Mouse (Mus musculus): ENCODE data around the gene Olfr545. TPM values are rescaled to one million over a fixed set of nuclear protein-coding genes. Genes with fewer than 3 reads are reported as not detected.
"Not testable (repeated sequence)": the region's sequence is repeated elsewhere in the genome, so short reads cannot be mapped to it uniquely, and the experiment has no call there.

Olfr545 gene
- total RNA-seq (2017) = not detected in 2 replicates

DNA sequence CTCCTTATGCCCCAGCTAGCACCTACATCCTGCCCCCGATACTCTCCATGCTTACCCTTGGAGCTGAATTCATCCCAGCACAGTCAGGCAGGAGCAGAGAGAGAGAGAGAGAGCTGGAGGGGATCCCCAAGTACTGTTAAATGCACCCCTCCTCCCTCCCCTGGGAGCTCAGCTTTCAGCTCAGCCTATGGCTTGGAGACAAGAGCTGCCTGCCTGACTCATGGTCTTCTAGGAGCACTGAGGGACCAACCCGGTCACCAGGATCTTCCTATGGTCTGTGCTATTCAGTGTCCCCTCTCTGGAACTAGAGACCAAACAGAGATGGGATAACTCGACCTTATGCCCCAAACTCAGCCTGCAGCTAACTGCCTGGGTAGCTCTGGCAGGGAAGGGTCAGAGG is at the start of gene Olfr545:
Olfr545 (minus strand) TSS at position 101 of the 400 bp plus-strand sequence.
- ATAC-seq (ENCODE audit: extremely low read depth, insufficient number of reproducible peaks, low FRiP score, poor library complexity, severe bottlenecking) = no peak

DNA sequence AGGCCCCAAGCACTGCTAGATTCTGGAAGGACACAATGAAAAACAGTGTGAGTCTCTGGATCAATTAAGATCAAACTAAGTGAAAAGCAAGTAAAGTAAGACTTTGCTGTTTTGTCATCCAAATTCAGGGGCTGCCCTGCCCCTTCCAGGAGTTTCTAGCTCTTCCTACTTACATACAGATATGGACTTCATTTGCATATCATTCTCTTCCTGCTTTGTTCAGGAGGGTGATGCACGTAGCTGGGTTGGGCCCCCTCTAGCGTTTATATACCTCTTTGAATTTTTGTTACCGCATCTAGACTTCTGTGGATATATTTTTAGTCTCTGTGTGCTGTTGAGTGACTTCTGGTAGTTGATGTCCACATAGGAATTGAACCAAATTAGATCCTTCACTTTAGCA is 41.9 kb upstream of the Olfr545 start:
- ATAC-seq (ENCODE audit: extremely low read depth, insufficient number of reproducible peaks, low FRiP score, poor library complexity, severe bottlenecking) = no peak

DNA sequence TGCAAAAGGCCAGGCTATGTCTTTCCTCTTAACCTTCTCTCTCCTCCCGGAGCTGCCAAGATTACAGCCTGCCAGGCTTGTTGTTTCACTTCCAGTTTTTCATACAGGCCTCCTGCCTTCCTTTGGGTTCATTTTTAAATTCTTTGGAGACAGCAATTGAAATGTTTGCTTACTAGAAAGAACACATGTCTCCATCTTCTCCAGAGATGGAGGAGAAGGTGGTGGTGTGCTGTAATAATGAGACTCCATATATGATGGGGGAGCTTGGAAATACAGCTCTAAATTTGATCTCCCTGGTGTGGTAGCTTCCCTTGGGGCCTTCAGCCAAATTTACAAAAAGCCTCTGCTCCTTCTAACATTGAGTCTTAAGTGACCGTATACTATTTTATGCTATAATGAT is 41.2 kb upstream of the Olfr545 start, which contains the start of gene Olfr548-ps1:
Olfr548-ps1 (plus strand) TSS at position 301 of the 400 bp plus-strand sequence.
- no peak for ATAC-seq (ENCODE audit: extremely low read depth, insufficient number of reproducible peaks, low FRiP score, poor library complexity, severe bottlenecking)

DNA sequence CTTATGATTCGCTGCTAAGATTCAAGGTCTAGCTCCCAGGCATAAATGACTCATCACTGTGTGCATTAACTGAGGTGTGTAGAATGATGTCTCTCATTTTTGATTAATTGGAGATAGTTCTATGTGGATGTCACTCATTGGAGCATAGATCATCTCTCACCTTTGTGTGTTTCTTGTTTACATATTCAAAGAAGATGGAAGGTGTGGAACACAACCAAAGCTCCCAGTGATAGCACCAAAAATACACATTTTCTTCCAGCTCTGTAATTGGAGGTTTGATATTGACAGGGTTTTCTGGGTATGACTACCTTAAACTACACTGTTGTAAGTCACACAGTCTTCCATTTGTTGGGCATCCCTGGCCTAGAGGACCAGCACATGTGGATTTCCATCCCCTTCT is 35.1 kb upstream of the Olfr545 start, which contains the start of gene Olfr547:
Olfr547 (plus strand) TSS at position 301 of the 400 bp plus-strand sequence.
- ATAC-seq (ENCODE audit: extremely low read depth, insufficient number of reproducible peaks, low FRiP score, poor library complexity, severe bottlenecking) = no peak

DNA sequence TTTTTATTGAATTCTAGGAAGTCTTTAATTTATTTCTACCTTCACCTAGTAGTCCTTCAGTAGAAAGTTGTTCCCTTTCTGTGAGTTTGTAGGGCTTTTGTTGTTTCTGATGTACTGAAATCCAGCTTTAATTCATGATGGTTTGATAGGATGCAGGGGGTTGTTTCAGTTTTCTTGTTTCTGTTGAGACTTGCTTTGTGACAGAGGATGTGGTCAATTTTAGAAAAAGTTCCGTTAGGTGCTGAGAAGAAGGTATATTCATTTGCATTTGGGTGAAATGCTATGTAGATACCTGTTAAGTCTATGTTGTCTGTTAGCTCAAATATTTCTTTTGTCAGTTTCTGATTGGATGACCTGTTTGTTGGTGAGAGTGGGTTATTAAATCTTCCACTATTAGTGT is 29.7 kb upstream of the Olfr545 start:
- ATAC-seq (ENCODE audit: extremely low read depth, insufficient number of reproducible peaks, low FRiP score, poor library complexity, severe bottlenecking) = no peak

DNA sequence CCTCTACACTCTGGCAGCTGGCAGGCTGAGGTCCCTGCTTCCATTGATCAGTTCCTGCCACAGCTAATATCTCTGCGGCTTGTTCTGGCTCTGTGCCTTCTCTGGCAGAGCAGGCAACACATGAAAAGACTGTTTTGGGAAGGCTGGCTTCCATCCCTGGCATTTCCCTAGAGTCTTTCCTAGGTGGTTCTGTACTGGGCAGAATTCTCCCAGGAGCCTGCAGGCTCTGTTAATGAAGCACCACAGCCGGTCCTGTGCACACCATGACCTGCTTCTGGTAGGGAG is 17.6 kb upstream of the Olfr545 start:
- ATAC-seq (ENCODE audit: extremely low read depth, insufficient number of reproducible peaks, low FRiP score, poor library complexity, severe bottlenecking) = no peak

DNA sequence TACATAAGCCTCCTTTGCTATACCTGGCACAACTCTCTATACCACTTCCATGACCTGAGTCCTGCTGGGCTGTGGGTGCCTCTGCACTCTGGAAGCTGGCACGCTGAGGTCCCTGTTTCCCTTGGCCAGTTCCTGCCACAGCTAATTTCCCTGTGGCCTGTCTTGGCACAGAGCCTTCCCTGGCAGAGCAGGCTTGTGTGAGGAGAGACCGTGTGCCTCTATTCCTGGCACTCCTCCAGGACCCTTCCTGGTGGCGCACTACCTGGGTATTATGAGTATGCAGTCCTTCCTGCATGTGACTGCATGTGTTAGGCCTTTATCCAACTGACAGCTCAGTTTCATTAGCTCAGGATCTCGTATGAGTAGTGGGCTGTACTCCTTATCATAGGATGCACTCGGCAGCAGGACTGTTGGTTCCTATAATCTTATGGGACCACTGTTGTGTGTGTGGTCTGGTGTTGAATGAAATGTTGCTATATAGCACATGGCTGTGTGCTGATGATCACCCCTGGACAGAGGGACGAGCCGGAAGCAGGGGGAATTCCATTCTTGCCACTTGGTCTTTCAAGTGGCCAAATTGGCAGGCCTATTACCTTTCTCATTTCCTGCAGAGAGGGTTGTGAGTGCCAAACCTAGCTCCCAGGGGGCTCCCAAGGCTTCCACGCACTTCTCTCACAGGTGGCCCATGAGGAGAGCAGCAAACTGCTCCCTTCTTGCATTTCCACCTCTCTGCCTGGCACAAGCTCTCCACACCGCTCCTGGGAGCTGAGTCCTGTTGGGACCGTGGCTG is 17.1 kb upstream of the Olfr545 start:
- ATAC-seq (ENCODE audit: extremely low read depth, insufficient number of reproducible peaks, low FRiP score, poor library complexity, severe bottlenecking) = no peak

DNA sequence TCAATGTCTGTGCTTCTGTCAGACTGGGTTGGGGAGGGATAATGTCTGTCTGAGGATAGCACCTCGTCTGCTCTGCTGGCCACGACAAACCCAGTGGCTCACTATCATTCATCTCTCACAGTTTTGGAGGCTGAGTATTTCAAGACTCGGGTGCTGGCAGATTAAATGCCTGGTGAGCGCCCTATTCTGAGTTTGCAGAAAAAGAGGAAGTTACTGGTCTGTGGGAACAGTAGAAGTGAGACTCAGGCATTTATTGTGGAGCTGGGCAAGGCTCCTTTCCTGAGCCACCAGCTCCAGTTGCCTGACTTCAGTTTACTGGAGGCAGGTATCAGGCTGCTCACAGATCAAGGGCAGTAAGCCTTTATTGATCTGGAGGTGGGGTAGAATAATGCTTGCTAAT is 14.8 kb upstream of the Olfr545 start:
- ATAC-seq (ENCODE audit: extremely low read depth, insufficient number of reproducible peaks, low FRiP score, poor library complexity, severe bottlenecking) = no peak

DNA sequence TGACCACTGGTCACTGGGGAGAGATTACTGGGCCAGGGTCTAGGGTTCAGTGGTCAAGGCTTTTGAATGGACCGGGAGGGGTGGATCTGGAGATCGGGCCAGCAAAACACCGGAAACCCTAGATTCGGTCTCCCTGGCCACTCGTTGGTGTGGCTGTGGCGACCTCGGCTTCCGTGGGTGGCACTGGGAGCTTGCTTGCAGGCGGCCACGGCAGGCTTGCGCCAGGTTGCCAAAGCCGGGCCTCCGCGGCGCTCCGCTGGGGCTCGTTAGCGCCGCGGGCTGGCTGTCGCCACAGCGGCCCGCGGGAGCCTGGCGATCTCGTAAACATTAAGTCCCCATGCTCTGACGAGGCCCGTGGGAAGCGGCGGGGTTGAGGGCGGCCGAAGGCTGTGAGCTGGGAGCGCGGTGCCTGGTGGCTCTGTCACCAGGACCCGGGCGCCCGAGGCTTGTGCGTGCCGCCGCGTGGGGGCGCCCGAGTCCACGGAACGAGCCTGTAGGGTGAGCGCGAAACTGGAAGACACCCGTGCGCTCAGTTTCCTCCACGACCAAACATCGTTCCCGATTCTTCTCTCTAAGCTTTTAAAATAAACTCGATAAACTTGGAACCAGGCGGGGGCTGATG is 13.6 kb upstream of the Olfr545 start:
- peak; percentile 60 for ATAC-seq (ENCODE audit: extremely low read depth, insufficient number of reproducible peaks, low FRiP score, poor library complexity, severe bottlenecking)

DNA sequence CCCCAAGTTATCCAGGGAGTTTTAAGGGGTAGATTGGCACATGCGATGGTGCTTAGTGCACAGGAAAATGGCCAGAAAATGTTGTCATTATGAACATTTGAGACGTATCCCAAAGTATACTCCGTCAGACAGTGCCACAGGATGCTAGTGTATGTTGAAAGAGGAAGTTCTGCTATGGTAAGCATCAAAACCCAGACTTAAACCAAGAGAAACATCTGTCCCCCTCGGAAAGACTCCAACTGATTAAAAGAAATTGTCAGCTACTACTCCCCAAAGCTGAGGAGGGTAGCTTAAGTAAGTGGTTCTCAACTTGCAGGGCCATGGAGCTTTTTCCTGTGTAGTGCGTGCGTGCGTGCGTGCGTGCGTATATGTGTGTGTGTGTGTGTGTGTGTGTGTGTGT is 12.6 kb upstream of the Olfr545 start:
- no peak for ATAC-seq (ENCODE audit: extremely low read depth, insufficient number of reproducible peaks, low FRiP score, poor library complexity, severe bottlenecking)

DNA sequence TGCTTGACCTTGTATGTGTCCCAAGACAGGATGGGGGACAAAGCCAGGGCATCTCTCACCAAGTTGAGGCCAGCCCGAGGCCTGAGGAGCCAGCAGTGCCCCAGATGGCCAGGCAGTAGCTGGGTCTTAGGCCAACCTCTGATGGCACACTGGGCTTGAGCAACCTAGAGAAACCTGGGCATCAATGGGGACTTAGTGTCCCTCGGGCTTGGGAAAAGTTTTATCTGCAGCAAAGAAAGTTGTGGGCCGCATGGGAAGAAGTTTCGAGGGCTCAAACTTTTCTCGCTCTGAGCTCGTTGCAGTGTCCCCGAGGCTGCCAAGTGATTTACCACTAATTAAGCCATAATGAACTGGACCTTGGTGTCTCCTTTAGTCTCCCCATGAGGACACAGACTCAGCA is 10.4 kb upstream of the Olfr545 start:
- no peak for ATAC-seq (ENCODE audit: extremely low read depth, insufficient number of reproducible peaks, low FRiP score, poor library complexity, severe bottlenecking)

DNA sequence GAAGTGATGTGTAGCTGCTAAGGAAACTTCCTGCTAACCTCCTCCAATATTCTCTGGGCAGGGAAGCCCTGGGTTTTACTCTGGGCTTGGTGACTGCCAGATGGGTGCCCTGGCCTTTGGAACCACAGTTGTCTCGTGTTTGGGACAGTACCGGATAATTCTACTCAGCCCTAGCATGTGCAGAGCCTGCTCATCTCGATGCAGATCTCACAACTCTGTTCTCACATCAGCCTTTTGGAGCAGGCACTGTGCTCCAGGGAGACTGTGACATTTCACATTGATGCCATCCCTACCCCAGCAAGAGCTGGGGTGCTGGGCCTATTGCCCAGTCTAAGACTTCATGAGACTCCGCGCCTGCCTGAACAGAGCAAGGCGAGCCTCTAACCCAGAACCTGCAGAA is 9.3 kb upstream of the Olfr545 start:
- ATAC-seq (ENCODE audit: extremely low read depth, insufficient number of reproducible peaks, low FRiP score, poor library complexity, severe bottlenecking) = no peak

DNA sequence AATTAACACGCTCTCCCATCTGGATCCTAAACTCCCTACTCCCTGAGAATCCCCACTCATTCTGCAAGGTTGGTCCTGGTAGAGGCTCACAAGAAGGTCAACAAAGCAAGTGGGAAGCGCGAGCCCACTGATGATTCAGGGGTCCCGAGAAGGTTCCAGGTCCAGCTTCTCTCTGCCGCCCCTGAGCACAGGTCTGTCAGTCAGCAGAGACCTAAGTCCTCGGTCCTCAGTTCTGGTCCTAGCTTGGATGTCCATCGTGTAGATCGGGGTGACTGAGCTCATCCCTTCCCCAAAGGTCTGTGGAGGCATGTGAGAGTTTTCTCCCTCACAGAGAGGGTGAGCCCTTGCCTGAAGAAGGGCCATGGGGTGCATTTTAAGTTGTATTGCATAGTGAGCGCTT is 8.7 kb upstream of the Olfr545 start:
- ATAC-seq (ENCODE audit: extremely low read depth, insufficient number of reproducible peaks, low FRiP score, poor library complexity, severe bottlenecking) = no peak

DNA sequence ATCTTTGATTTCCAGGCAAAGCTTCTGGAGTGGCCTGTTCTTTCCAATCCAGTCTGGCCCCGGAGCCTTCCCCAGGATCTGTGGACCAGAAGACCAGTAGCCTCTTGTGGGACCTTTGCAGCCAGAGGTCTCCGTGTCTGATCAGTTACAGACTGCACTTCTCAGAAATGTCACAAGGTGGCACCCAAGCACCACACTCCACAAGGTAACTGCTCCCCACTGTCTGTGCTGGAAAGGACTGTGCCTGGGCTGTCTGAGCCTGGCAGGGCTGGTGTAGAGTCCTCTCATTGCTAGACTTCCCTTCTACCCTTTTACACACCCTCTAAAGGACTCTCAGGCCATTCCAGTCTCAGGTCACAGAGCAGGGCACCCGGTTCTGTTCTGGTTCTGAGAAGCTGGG is 7.5 kb upstream of the Olfr545 start:
- peak; percentile 69; the same call in 1 of the 2 replicates for ATAC-seq (ENCODE audit: extremely low read depth, insufficient number of reproducible peaks, low FRiP score, poor library complexity, severe bottlenecking)

DNA sequence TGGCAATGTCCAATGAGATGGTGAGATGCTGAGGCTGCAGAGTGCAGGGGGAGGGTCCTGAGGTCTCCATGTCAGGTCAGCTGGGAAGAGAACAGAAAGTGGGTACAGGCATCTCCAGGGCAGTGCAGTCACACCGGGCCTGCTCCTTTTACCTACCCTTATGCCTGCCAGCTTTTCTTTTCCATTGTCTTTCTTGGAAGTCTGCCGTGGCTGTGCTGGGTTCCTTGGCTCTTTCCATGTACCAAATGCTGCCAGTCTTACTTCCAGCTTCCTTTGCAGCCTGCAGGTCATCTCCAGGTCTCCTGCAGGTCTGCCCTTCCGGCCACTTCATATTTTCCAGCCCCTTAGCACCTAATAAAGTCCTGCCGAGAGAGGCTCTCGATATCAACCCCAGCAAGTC is 2.6 kb upstream of the Olfr545 start:
- ATAC-seq (ENCODE audit: extremely low read depth, insufficient number of reproducible peaks, low FRiP score, poor library complexity, severe bottlenecking) = no peak

DNA sequence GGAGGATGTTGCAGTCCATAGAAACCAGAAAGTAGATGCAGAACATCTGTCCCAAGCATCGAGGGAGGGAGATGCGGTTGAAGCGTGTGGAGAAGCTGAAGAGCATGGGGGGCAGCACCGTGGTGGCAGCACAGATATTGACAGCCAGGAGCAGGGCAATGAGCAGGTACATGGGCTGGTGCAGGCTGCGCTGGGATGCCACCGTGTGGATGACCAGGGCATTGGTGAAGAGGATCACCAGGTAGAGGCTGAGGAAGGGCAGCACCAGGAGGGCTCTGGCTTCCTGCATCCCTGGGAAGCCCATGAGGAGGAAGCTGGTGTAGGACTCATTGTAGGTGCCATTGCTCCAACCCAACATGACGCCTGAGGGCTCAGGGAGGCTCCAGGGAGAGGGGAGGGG is 5.0 kb downstream of the Olfr545 start:
- not testable (repeated sequence) for ATAC-seq (ENCODE audit: extremely low read depth, insufficient number of reproducible peaks, low FRiP score, poor library complexity, severe bottlenecking)

DNA sequence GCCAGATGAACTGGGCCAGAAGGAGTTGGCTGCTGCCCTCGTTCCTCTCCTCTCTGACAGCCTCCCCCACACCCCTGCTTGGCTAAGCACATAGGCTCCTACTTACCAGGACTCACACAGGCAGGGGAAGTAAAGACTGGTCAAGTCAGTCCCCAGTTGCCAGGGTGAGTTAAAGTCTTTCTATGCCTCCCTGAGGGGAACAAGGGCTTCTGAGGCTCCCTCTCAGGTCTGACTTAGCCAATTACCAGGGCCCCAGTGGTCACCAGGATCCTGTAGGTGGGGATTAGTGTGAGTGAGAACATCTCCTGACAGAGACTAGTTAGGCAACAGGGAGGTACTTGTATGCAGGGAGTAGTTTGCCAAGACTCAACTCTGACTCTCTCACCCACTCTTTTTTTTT is 11.2 kb downstream of the Olfr545 start, which contains the start of gene Olfr544:
Olfr544 (minus strand) TSS at position 153 of the 400 bp plus-strand sequence.
- ATAC-seq (ENCODE audit: extremely low read depth, insufficient number of reproducible peaks, low FRiP score, poor library complexity, severe bottlenecking) = no peak

DNA sequence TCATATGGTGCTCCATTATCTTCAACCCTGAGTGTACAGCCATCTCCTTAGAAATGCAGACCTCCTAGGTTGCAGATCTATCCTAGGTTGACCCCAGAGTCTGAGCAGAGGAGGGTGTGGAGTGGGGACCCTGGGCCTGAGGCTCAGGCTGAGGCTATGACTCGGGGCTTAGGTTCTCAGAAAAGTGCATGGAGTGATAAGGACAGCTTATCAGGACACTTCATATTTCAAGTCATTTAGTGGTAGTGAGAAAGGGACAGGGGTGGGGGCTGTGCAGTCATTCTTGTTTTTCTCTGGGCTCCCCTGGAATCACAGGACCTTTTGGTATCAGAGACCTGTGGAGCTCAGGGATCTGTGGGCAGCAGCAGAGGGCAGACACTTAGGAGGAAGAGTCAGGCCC is 13.3 kb downstream of the Olfr545 start:
- no peak for ATAC-seq (ENCODE audit: extremely low read depth, insufficient number of reproducible peaks, low FRiP score, poor library complexity, severe bottlenecking)

DNA sequence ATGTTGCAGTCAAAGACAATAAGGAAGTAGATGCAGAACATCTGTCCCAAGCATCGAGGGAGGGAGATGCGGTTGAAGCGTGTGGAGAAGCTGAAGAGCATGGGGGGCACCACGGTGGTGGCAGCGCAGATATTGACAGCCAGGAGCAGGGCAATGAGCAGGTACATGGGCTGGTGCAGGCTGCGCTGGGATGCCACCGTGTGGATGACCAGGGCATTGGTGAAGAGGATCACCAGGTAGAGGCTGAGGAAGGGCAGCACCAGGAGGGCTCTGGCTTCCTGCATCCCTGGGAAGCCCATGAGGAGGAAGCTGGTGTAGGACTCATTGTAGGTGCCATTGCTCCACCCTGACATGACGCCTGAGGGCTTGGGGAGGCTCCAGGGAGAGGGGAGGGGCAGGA is 14.6 kb downstream of the Olfr545 start:
- ATAC-seq (ENCODE audit: extremely low read depth, insufficient number of reproducible peaks, low FRiP score, poor library complexity, severe bottlenecking) = not testable (repeated sequence)

DNA sequence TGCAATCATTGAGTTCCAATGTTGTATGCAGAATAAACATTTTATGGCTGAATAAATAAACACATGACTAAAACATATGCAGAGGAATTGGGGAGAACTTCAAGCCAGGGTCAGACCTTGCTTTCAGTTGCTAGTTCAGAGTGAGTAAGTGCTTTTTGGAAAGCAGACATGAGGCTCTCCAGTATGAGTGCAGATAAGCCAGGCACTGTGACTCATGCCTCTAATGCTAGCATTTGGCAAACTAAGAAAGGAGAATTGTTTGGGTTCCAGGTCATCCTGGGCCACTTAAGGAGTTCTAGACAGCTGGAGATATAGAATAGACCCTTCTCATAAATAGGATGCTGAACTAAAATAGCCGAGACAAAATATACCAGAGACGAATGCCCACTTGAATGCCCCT is 15.7 kb downstream of the Olfr545 start:
- no peak for ATAC-seq (ENCODE audit: extremely low read depth, insufficient number of reproducible peaks, low FRiP score, poor library complexity, severe bottlenecking)

DNA sequence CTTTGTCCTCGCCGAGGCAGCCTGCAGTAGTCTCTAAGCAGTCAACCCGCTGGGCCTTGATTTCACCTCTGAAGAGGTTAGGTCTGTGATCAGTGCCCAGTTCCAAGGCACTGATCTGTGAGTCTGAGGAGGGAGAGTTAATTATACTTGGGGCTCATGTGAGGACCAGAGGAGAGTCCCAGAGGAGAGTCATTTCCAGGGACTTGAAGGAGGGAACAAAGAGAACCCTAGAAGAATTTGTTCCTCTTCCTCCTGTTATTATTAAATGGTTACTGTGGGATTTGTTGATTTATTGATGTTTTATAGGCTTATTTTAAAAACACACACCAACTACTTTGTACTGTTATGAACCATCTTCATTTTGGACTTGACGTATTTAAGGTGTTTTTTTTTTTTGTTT is 17.8 kb downstream of the Olfr545 start, which contains the start of gene Olfr543:
Olfr543 (minus strand) TSS at position 101 of the 400 bp plus-strand sequence.
- no peak for ATAC-seq (ENCODE audit: extremely low read depth, insufficient number of reproducible peaks, low FRiP score, poor library complexity, severe bottlenecking)

Data from neutrophil, adult 5-6 weeks (primary cell).